Mouse (Mus musculus) limb, embryonic 13.5 days (tissue): ENCODE results near the gene Gm20388. TPM values are rescaled to one million over a fixed set of nuclear protein-coding genes. Genes with fewer than 3 reads are reported as not detected.

Experiments
- ATAC-seq: fragments of 200-750 bp; cut with Nextera tagmentation; 2 replicates; pipeline ENCODE4 v1.8.0; 2017; ENCODE audit warnings: low read depth, moderate number of reproducible peaks, moderate TSS enrichment; ENCODE audit not compliant: low FRiP score
- H3K27ac ChIP-seq: fragments of 300-500 bp; sonication (generic); 2 replicates; pipeline ENCODE4 v1.5.1; 2015; ENCODE audit warnings: inconsistent platforms, mild to moderate bottlenecking, moderate library complexity
- H3K27me3 ChIP-seq: fragments of 300-500 bp; sonication (generic); 2 replicates; pipeline ENCODE4 v1.6.1; 2015; ENCODE audit warnings: mild to moderate bottlenecking, inconsistent platforms
- H3K36me3 ChIP-seq: fragments of 300-500 bp; sonication (generic); 2 replicates; pipeline ENCODE4 v1.6.1; 2015; ENCODE audit warnings: inconsistent platforms, mild to moderate bottlenecking, moderate library complexity
- H3K4me1 ChIP-seq: fragments of 300-500 bp; sonication (generic); 2 replicates; pipeline ENCODE4 v1.6.1; 2015; ENCODE audit warnings: inconsistent platforms
- H3K4me2 ChIP-seq: fragments of 300-500 bp; sonication (generic); replicated peaks from 2 replicates; pipeline ENCODE4 v1.6.1; 2015; ENCODE audit warnings: inconsistent platforms, mild to moderate bottlenecking, moderate library complexity
- H3K4me3 ChIP-seq: fragments of 300-500 bp; sonication (generic); 2 replicates; pipeline ENCODE4 v1.5.1; 2015; ENCODE audit warnings: moderate library complexity, mild to moderate bottlenecking, inconsistent platforms
- H3K9ac ChIP-seq: fragments of 300-500 bp; sonication (generic); 2 replicates; pipeline ENCODE4 v1.6.1; 2015; ENCODE audit warnings: mild to moderate bottlenecking, inconsistent platforms
- H3K9me3 ChIP-seq: fragments of 300-500 bp; sonication (generic); 2 replicates; pipeline ENCODE4 v1.6.1; 2016; ENCODE audit warnings: inconsistent platforms
- WGBS: fragments of 180-500 bp; shearing (Covaris S2); methylation state at CpG from one replicate; pipeline ENCODE4 v1.1.7; 2015; 5-methylcytosine and 5-hydroxymethylcytosine counted together
- polyA plus RNA-seq: library from polyadenylated mRNA; unstranded; fragments of >200 nt; fragmentation: Nextera tagmentation; extraction: Ambion mirVana; gene quantifications from 2 replicates; pipeline ENCODE4 v1.2.1, GENCODE M21; 2015

Gm20388 gene
- polyA plus RNA-seq, 1 experiment from 2014 or later, result 7.1 TPM

- no peak for ATAC-seq
- no peak overlapping the region for H3K27ac ChIP-seq
- WGBS, result 48% methylated on average over 19 of the region's 19 CpGs
- no peaks in the 10 kb centered on the region for H3K9me3 ChIP-seq
- H3K36me3 ChIP-seq, result no peaks in the 10 kb centered on the region
- no peak overlapping the region for H3K9ac ChIP-seq
- no peak overlapping the region for H3K4me3 ChIP-seq
- no peak overlapping the region for H3K4me2 ChIP-seq
- H3K4me1 ChIP-seq, result peaks cover 26% of the 10 kb centered on the region
- peaks cover 29% of the 10 kb centered on the region; the same call in 1 of the 2 replicates for H3K27me3 ChIP-seq
Measured at GRCm38 (mm10) chr8:120755306-120756297, 845.0 kb downstream of the Gm20388 start.

DNA sequence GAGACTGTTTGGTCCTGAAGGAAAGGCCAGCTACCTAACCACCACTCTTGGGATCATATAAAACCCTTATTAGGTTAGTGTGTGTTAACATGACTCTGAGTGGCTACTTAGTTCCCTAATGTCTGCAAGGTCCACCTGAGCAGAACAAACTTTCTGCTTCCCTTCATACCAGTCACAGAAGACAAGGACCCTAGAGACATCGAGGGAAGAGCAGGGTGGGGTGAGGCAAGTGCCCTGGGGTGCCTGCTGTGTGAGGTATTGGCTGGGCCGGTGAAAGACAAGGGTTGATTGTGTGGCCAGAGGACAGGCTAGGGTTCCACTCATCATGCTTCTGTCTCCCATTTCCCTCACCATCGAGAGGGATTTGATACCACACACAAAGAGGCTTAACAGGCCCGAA lies 847.4 kb downstream of the Gm20388 start:
- H3K27me3 ChIP-seq, result peaks cover 31% of the 10 kb centered on the region; the same call in 1 of the 2 replicates
- no peak for ATAC-seq
- no peaks in the 10 kb centered on the region for H3K9me3 ChIP-seq
- H3K4me1 ChIP-seq, result peaks cover 10% of the 10 kb centered on the region; the same call in 1 of the 2 replicates
- no peak overlapping the region for H3K4me3 ChIP-seq
- no peak overlapping the region for H3K27ac ChIP-seq
- H3K9ac ChIP-seq, result no peak overlapping the region
- H3K4me2 ChIP-seq, result no peak overlapping the region
- no peaks in the 10 kb centered on the region for H3K36me3 ChIP-seq
- 58% methylated on average over 4 of the region's 4 CpGs for WGBS

DNA sequence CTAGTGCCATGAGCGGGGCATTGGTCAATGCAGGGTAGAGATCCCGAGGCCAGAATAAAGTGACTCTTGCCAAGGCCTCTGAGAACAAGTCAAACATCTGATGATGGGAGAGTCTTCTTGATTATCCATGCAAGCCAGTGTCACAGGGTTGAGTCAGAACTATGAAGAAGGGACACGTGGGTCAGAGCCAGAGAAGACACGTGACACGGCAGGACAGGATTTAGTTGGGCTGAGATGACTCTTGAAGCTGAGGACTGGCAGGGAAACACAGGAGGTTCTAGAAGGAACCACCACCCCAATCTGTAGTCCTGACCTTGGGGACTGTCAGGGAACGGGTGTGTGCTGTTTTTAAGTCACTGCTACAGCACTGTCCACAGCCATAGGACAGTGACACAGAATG lies 849.2 kb downstream of the Gm20388 start:
- Histone ChIP-seq H3K36me3 (no peaks in the 10 kb centered on the region), H3K4me3 (no peak overlapping the region), H3K9me3 (no peaks in the 10 kb centered on the region), H3K4me1 (peaks cover 10% of the 10 kb centered on the region; the same call in 1 of the 2 replicates), H3K27me3 (peaks cover 15% of the 10 kb centered on the region; the same call in 1 of the 2 replicates), H3K9ac (no peak overlapping the region), H3K27ac (no peak overlapping the region), H3K4me2 (no peak overlapping the region)
- WGBS, result 87% methylated on average over 6 of the region's 6 CpGs
- ATAC-seq, result no peak

DNA sequence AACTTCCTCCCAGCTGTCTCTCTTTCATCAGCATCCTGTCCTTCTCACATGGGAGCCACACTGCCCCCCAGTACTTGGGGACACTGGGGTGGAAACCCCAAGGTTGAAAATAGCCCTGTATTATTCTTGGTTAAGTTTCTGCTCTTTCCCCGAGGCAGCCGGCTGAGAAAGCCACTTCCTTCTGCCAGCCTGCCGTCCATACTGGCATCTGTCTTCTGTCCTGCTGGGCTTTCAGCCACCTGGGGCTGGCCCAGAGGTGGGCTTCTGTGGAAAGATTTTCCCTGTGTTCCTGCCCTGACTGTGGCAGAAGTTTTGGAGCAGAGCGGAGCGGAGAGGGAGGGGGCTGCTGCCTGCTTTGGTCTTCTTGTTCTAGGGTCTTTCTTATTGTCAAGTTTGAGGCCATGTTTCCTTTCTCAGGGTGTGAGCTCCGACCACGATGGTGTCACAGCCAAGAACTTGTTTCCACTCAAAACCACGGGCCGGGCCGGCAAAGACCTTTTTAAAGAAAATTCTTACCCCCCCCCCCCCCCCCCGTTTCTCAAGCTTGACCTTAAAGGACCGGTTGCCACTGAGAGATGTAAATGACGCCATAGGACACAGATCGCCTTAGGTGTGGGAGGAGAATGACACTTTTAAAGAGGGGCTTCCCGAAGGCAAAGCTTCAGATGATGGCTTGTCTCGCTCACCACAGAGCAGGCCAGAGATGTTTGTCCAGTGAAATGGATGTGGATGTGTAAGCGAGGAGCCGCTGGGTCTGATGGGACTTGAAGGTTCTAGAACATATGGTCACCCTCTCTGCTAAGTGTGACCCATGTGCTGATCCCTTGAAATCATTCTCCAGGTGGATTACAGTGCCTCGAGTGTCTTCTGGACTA lies 849.9 kb downstream of the Gm20388 start:
- Histone ChIP-seq H3K27ac (no peak overlapping the region), H3K36me3 (no peaks in the 10 kb centered on the region)
- no peak for ATAC-seq

DNA sequence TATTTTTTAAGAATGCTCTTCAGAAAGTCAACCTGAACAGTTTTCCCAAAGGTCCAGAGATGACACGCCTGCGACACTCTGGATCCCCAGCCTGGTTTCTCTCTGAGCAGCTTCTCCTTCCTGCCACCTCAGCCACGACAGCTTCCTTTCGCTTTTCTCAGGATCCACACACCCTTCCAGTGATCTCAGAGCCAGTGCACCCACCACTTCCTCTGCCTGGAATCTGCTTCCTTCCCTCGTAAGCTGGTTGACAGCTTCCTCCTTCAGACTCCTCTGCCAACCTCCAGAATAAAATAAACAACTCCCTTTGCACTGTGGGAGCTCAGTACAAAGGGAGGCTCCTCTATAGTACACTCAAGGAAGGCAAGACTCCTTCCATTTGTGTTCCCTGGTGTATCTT lies 852.6 kb downstream of the Gm20388 start:
- Histone ChIP-seq H3K36me3 (no peaks in the 10 kb centered on the region), H3K27me3 (peaks cover 8% of the 10 kb centered on the region; the same call in 1 of the 2 replicates), H3K9me3 (no peaks in the 10 kb centered on the region), H3K9ac (no peak overlapping the region), H3K4me2 (no peak overlapping the region), H3K4me1 (no peaks in the 10 kb centered on the region), H3K27ac (no peak overlapping the region), H3K4me3 (no peak overlapping the region)
- WGBS, result 76% methylated on average over 5 of the region's 5 CpGs
- no peak for ATAC-seq

More for the DNA sequence above, 849.9 kb downstream of the Gm20388 start:
- Histone ChIP-seq H3K4me1 (peaks cover 5% of the 10 kb centered on the region; the same call in 1 of the 2 replicates), H3K4me3 (no peak overlapping the region), H3K9me3 (no peaks in the 10 kb centered on the region), H3K27me3 (peaks cover 10% of the 10 kb centered on the region; the same call in 1 of the 2 replicates), H3K4me2 (no peak overlapping the region), H3K9ac (no peak overlapping the region)
- WGBS, result 77% methylated on average over 19 of the region's 19 CpGs

GRCm38 (mm10) chr8:120764638-120765037 lies 854.0 kb downstream of the Gm20388 start:
- no peaks in the 10 kb centered on the region for H3K36me3 ChIP-seq
- H3K4me3 ChIP-seq, result no peak overlapping the region
- H3K9ac ChIP-seq, result no peak overlapping the region
- 0 out of 2 replicates have a peak, but pooled peaks cover 3% of the 10 kb centered on the region for H3K4me1 ChIP-seq
- H3K4me2 ChIP-seq, result no peak overlapping the region
- no peak overlapping the region for H3K27ac ChIP-seq
- H3K9me3 ChIP-seq, result no peaks in the 10 kb centered on the region
- H3K27me3 ChIP-seq, result peaks cover 8% of the 10 kb centered on the region; the same call in 1 of the 2 replicates
- no peak for ATAC-seq

GRCm38 (mm10) chr8:120766622-120767021 lies 856.0 kb downstream of the Gm20388 start:
- no peak for ATAC-seq
- 51% methylated on average over 3 of the region's 3 CpGs for WGBS
- no peaks in the 10 kb centered on the region for H3K9me3 ChIP-seq
- peaks cover 12% of the 10 kb centered on the region; the same call in 1 of the 2 replicates for H3K27me3 ChIP-seq
- H3K27ac ChIP-seq, result no peak overlapping the region
- H3K4me2 ChIP-seq, result no peak overlapping the region
- H3K36me3 ChIP-seq, result no peaks in the 10 kb centered on the region
- no peak overlapping the region for H3K9ac ChIP-seq
- H3K4me3 ChIP-seq, result no peak overlapping the region
- H3K4me1 ChIP-seq, result 0 out of 2 replicates have a peak, but pooled peaks cover 3% of the 10 kb centered on the region

DNA sequence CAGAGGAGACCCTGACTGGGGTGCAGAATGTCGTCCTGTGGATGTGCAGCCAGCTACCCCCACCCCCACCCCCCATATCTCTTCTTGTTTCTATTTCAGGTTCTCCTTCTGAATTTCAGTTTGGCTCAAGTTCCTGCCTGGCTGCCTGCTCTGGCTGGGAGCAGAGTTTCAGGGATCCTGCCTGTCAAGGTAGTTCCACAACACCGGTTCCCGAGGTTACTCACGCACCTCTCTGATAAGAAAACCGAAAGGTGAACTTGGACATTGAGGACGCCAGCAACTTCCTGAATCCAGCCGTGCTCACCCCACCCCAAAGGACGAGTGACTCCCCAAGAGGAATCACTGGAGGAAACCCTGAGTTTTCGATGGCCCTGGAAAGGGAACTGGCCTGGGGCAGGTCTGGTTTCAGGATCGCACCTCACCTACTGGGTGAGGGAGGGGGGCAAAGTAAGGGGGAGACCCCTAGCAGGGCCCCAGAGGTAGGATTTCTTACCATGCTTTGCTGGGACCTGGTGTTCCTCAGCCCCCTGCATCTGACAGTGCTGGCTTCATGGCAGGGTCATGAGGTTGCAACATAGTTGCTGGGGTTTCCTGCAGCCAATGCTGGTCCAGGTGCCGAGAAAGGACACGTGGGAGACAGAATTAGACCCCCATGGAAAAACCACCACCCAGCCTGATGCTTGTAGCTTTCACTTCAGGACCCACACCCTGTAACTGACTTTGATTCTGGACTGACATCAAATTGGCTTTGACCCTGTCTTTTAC lies 858.0 kb downstream of the Gm20388 start:
- peaks cover 5% of the 10 kb centered on the region; the same call in 1 of the 2 replicates for H3K4me1 ChIP-seq
- H3K4me2 ChIP-seq, result no peak overlapping the region
- H3K9ac ChIP-seq, result no peak overlapping the region
- WGBS, result 70% methylated on average over 12 of the region's 12 CpGs
- H3K9me3 ChIP-seq, result no peaks in the 10 kb centered on the region
- no peak for ATAC-seq
- H3K4me3 ChIP-seq, result no peak overlapping the region
- peaks cover 17% of the 10 kb centered on the region; the same call in 1 of the 2 replicates for H3K27me3 ChIP-seq
- no peaks in the 10 kb centered on the region for H3K36me3 ChIP-seq
- H3K27ac ChIP-seq, result no peak overlapping the region

- Histone ChIP-seq H3K9me3 (0 out of 2 replicates have a peak, but pooled peaks cover 5% of the 10 kb centered on the region), H3K4me2 (no peak overlapping the region), H3K27me3 (peaks cover 35% of the 10 kb centered on the region), H3K4me1 (peaks cover 6% of the 10 kb centered on the region; the same call in 1 of the 2 replicates), H3K4me3 (no peak overlapping the region), H3K27ac (no peak overlapping the region), H3K36me3 (no peaks in the 10 kb centered on the region), H3K9ac (no peak overlapping the region)
- WGBS, result 92% methylated on average over 10 of the region's 10 CpGs
- ATAC-seq, result no peak
Measured at GRCm38 (mm10) chr8:120777184-120777583, 866.5 kb downstream of the Gm20388 start.

DNA sequence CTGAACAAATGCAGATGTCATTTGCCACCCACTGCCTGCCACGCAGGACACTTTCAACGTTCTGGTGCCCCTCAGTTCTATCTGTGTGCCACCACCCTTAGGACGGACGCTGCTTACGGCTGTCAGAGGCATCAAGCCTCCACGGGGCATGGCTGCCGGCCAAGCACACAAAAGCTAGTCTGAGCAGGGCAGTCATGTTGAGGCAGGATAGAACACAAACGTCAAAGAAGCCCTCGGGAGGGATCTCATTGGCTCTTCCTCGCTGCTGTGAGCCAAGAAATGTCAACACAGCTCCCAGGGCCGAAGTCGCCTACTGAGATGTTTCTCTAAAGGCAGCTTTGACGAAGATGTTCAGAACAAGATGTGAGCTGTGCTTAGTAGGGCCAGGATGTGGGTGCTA lies 867.1 kb downstream of the Gm20388 start:
- H3K4me1 ChIP-seq, result peaks cover 6% of the 10 kb centered on the region; the same call in 1 of the 2 replicates
- H3K4me2 ChIP-seq, result no peak overlapping the region
- peaks cover 34% of the 10 kb centered on the region for H3K27me3 ChIP-seq
- ATAC-seq, result no peak
- H3K9me3 ChIP-seq, result 0 out of 2 replicates have a peak, but pooled peaks cover 5% of the 10 kb centered on the region
- H3K36me3 ChIP-seq, result no peaks in the 10 kb centered on the region
- H3K27ac ChIP-seq, result no peak overlapping the region
- 67% methylated on average over 13 of the region's 13 CpGs for WGBS
- H3K9ac ChIP-seq, result no peak overlapping the region
- H3K4me3 ChIP-seq, result no peak overlapping the region

- no peak for ATAC-seq
- WGBS, result 96% methylated on average over 7 of the region's 7 CpGs
- no peak overlapping the region for H3K4me2 ChIP-seq
Measured at GRCm38 (mm10) chr8:120779106-120779505, 868.5 kb downstream of the Gm20388 start.

More at GRCm38 (mm10) chr8:120779106-120779505, 868.5 kb downstream of the Gm20388 start:
- H3K36me3 ChIP-seq, result no peaks in the 10 kb centered on the region
- H3K27ac ChIP-seq, result no peak overlapping the region
- 0 out of 2 replicates have a peak, but pooled peaks cover 5% of the 10 kb centered on the region for H3K9me3 ChIP-seq
- no peak overlapping the region for H3K9ac ChIP-seq
- no peaks in the 10 kb centered on the region for H3K4me1 ChIP-seq
- H3K4me3 ChIP-seq, result no peak overlapping the region
- peaks cover 28% of the 10 kb centered on the region for H3K27me3 ChIP-seq
